Mouse (Mus musculus) spleen, embryonic (tissue): ENCODE data around the gene Zfp618.

Experiments used
- CTCF ChIA-PET: fragments of 350-600 bp; sonication (Branson Sonifier 250); formaldehyde crosslinking; loops from one replicate; lab custom pipeline; 2022; lab: Charles Lee

Gene Zfp618

GRCm38 (mm10) chr4:63156726-63157634, 191.6 kb downstream of the Zfp618 start:
- CTCF ChIA-PET = no interaction called here

GRCm38 (mm10) chr4:63158192-63158591, 192.8 kb downstream of the Zfp618 start:
- CTCF ChIA-PET = no interaction called here

GRCm38 (mm10) chr4:63158961-63159592, 193.7 kb downstream of the Zfp618 start:
- CTCF ChIA-PET = no interaction called here

- CTCF ChIA-PET = no interaction called here
Measured at GRCm38 (mm10) chr4:63165636-63166035, 200.3 kb downstream of the Zfp618 start.

- CTCF ChIA-PET = no interaction called here
Measured at GRCm38 (mm10) chr4:63166323-63166722, 200.9 kb downstream of the Zfp618 start.

- CTCF ChIA-PET = no interaction called here
Measured at GRCm38 (mm10) chr4:63170061-63170460, 204.7 kb downstream of the Zfp618 start.

- CTCF ChIA-PET = no interaction called here
Measured at GRCm38 (mm10) chr4:63171122-63171521, 205.7 kb downstream of the Zfp618 start.

GRCm38 (mm10) chr4:63171969-63172685, 206.8 kb downstream of the Zfp618 start, which contains the start of gene Kif12:
Gene Kif12 (minus strand): TSS chr4:63172131.
- CTCF ChIA-PET = no interaction called here

GRCm38 (mm10) chr4:63181556-63181955, 216.2 kb downstream of the Zfp618 start:
- CTCF ChIA-PET = interaction anchor here (0.8 to 1.3 kb wide), 3 partner anchors 20 to 124 kb away, joined by 3 read pairs; no protein-coding TSS in a partner anchor

- CTCF ChIA-PET = no interaction called here
Measured at GRCm38 (mm10) chr4:63186281-63186870, 221.0 kb downstream of the Zfp618 start.
